Mouse (Mus musculus) ovary, postnatal 10 days (tissue): ENCODE measurements around the gene Nbr1.
"Not testable (repeated sequence)": the region's sequence is repeated elsewhere in the genome, so short reads cannot be mapped to it uniquely, and the experiment has no call there.

Source experiments
- DNase-seq: peaks from one replicate; pipeline ENCODE4 v3.0.0; 2022; ENCODE audit warnings: low spot score

Gene Nbr1

DNA sequence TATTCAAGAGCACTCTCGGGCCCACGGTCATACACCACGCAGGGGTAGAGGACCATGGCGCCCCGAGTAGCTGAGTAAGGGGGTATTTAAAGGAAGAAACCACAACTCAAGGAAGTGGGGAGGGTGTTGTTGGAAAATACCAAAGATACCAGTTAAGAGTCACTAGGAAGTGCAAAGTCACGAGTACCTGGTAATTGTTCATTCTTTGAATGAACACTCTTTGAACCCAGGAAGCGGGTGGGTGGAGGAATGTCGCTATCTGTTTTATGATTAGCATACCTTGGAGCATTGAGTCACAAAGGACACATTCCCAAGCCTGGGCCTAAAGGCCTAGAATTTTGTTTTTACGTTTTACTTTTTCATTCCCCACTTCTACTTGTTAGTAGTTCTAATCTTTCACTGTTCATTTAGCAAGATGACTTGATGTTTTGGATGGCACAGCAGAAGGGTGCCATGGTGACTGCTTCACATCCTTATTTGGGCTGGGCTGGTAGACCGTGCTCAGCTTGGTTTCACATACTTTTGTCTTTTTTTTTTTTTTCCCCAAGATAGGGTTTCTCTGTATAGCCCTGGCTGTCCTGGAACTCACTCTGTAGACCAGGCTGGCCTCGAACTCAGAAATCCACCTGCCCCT is 68.2 kb downstream of the Nbr1 start:
- not testable (repeated sequence) for DNase-seq

GRCm38 (mm10) chr11:101626649-101626994 is 74.7 kb downstream of the Nbr1 start:
- DNase-seq = no peak

DNA sequence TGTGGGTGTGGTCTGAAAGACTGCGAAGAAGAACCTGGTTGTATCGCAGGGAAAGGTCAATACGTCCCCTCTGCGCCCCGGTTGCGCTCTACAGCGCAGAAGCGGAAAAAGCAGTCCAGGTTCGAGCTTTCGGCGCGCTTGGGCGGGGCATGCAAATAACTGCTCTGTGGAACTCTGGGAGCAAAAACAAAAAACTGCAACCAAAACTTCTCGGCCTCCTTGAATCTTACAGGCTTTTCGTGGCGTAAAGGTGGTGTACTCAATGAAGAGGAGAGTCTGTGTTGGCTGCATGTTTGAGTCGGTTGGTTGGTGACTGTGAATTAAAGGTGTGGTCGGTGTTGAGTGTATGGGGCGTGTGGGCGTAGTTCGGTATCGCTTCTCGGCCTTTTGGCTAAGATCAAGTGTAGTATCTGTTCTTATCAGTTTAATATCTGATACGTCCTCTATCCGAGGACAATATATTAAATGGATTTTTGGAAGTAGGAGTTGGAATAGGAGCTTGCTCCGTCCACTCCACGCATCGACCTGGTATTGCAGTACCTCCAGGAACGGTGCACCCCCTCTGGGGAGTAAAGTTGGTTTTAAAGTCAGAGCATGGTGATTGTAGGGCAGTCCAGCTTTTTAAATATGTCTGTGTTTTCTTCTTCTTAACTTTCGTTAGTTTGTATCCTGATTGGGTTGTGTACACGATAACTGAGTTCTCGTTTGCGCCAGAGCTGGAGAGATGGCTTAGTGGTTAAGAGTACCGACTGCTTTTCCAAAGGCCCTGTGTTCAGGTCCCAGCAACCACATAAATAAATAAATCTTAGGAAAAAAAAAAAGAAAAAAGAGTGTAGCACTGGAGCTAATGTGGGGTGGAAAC is 75.3 kb downstream of the Nbr1 start, which contains the start of gene Rdm1:
TSS of gene Rdm1 (plus strand) at position 201 of the 862 bp plus-strand sequence.
- DNase-seq = peak; percentile 58

DNA sequence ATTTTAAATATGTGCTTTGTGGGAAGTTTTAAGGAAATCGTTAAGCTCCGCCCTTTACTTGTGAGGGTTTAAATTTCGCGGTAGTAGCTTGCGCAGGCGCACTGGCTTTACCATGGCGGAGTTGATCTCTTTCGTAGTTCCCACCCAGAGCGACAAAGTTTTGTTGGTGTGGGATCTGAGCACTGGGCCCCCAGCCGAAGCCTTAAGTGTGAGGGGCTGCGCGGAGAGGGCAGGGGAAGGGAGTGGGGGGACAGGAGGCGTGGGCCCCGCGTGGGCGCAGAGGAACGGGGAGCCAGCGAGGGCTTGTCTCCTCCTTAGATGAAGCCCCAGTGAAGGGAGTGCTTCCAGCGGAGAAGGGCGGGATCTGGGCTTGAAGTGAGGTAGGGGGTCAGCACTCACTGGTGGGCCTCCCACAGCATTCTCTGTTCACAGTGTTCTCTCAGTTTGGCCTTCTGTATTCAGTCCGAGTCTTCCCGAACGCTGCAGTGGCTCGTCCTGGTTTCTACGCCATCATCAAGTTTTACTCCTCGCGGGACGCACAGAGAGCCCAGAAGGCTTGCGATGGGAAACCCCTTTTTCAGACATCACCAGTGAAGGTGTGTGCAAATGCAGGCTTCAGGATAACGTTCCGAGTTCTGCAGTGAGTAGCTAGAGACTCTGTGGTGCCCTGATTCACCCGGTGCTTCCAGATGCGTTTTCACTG is 76.1 kb downstream of the Nbr1 start:
- peak; percentile 87 for DNase-seq

- not testable (repeated sequence) for DNase-seq
Measured at GRCm38 (mm10) chr11:101628733-101629417, 76.9 kb downstream of the Nbr1 start.
